Mouse (Mus musculus) WW6 (cell line): ENCODE data around the gene Stip1.
A peak's percentile ranks its signal among the peaks of the same experiment; 100 is the strongest.
"Not testable (repeated sequence)": the region's sequence is repeated elsewhere in the genome, so short reads cannot be mapped to it uniquely, and the experiment has no call there.

Experiments used
- DNase-seq: peaks from one replicate; pipeline ENCODE4 v3.0.0-alpha.2; 2013; ENCODE audit warnings: low read depth, low spot score

The Stip1 gene

DNA sequence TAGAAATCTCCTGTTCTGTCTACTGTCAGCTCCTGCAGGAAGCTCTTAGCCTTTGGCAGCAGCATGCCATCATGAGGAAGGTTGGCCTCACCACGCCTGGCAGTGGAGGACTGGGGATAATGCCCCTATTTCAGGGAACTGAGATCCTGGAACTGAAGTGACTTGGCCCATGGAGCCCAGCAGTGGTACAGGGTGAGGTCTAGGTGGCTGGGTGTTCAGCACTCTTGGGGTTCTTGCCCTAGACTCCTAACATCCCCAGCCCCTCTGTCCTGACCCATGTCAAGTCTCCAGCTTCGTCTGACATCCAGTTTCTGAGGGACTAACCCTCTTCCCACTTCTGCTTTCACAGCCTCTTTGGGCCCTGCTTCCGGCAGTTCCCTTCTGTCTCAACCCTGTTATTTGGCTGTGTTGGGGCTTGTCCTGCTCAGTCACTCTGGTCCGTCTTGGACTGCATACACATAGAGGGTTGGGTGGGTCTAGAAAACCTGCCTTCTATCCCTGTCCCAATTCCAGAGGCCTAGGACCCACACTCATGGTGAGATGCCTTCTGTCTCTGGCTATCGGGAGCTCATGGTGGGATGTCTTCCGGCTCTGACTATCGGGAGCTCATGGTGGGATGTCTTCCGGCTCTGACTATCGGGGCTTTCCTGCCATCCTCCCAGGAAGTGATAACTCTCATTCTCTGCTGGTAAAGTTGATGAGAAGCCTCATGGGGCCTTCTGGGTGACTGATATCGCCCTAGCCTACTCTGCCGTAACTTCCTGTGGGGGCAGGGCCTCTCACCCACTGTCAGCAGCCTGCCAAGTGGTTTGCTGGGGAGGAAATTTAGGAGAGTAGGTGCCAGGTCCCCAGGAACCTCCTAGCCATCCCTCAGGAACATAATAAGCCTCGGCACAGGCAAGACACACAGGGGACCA lies 22.0 kb downstream of the Stip1 start:
- DNase-seq, result no peak

DNA sequence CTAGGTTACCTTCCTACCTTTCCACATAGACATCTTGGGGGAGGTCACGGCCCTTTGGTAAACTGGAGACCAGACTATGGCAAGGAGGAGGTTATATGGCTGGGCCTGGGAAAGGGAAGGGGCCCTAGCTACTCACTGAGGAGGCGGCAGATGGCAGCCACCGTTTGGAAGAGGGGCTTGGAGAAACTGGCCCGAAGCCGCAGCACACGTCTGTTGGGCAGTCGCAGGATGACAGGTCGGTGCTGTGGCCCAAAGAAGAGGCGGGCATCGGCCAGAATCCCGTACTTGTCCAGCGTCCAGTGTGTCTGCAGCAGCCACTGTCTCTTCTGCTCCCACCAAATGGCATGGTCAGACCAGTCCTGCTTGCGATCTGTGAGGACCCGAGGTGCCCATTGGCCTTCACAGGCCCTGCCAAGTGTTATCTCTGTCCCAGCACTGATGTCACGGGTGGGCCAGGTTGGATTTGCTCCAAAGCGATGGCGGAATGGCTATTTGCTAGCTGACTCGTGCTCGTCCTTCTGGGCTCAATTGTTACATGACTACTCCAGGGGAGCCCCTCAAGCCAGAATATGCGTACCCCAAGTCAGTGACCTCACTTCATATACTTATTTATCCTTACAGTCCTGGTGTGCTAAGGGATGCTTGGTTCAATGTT lies 25.2 kb downstream of the Stip1 start:
- DNase-seq, result no peak

DNA sequence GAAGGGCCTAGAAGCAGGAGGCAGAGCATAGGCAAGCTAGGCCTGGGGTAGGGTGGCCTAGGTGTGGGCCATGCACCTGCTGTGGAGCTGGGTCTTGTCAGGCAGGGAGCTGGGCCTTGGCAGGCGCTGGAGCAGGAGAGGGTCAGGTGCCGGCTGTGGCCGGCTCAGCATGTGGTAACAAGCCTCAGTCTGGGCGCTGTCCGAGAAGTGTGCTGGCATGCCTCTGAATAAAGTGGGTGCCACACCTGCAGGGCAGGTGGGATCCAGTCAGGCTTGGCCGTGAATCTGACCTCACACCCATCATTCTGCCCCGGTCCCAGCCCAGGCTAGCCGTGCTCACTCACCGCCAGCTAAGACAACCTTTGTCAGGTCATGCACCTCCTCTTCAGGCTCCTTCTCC lies 25.8 kb downstream of the Stip1 start:
- no peak for DNase-seq

DNA sequence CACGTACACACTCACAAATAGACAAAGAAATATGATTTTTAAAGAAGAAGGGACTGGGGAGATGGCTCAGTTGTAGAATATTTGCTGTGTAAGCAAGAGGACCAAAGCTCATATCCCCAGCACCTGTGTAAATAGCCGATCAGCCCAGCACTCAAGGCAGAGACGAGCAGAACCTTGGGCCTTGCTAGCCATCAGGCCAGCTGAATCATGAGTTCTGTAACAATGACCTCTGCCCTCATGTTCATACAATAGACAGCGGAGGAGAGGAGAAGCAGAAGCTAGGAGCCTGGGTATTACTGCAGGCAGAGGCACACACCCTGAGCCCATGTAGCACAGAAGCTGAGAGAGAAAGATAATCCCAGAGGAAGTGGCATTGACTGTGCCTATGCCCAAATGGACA lies 27.3 kb downstream of the Stip1 start:
- no peak for DNase-seq

DNA sequence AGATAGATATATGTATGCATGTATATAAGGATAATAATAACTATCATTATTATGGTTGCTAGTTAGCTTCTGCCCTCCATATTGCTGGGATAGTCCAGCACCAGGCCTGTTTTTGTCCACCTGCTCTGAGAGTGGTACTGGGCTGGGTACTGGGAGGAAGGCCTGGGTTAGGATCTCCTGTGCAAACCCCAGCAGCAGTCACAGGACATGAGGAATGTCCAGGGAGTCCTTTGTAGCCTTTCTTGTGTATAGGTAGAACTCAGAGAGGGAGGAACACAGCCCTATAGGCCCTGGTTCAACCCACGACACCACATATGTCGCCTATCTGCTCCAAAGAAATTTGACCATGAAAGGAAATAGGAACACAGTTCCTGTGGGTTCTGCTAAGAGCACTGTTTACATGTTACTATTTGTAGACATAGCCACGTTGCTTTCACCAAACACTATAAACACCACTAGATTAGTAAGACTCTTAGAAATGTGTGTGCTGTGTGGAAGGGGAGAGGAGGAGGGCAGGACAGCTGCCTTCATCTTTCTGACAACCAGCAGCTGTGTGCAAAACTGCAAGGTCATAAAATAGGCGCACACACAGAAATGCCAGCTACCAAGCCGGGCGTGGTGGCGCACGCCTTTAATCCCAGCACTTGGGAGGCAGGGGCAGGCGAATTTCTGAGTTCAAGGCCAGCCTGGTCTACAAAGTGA lies 32.7 kb downstream of the Stip1 start:
- DNase-seq, result no peak

DNA sequence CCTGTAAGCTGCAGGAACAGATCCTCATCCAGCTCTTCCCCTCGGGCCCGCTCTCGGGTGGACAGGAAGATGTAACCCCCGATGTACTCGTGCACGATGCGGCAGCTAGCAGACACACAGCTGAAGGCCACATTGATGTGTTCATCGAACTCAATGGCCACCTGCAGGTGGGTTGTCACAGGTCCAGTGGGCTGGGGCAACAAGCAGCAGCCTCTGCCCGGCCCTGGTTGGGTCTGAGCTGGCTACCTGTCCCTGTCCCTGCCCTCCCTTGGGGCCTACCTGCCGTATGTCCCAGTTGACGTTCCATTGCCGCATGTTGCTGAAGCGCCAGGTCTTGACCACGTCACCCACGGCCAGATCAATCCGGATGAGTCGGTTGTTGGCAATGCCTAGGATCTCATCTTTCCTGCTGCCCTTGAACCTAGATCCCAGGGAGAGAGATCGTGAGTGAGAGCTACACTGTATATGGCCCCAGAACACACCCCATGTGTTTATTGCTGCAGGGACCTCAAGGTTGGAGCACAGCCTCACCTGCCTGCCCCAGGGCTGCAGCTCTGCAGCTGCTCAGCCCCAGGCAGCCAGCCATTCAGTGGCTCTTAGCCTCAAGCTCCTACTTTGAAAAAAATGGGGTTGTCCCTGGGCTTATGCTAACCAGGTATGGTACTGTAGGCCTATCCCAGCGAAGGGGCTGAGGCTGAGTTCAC lies 40.3 kb downstream of the Stip1 start:
- no peak for DNase-seq

DNA sequence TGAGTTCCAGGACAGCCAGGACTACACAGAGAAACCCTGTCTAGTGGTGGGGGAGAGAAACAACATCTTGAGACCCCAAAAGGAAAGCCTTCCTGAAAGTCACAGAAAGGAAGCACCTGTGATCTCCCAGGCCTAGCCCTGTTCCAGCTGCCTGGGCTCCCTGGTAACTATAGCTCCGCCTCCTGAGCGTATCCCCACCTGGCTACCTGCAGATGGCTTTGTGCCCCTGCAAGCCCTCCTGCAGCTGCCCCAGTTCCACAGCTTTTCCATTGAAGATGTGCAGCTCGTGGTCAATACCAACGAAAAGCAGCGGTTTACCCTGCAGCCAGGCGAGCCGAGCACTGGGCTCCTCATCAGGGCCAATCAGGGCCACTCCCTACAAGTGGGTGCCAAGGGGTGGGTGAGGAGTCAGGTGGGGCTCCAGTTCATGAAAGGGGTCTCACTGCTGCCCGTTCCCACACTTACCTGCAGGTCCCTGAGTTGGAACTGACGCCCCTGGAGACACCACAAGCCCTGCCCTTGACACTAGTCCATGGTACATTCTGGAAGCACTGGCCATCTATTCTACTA lies 42.0 kb downstream of the Stip1 start:
- DNase-seq, result no peak

DNA sequence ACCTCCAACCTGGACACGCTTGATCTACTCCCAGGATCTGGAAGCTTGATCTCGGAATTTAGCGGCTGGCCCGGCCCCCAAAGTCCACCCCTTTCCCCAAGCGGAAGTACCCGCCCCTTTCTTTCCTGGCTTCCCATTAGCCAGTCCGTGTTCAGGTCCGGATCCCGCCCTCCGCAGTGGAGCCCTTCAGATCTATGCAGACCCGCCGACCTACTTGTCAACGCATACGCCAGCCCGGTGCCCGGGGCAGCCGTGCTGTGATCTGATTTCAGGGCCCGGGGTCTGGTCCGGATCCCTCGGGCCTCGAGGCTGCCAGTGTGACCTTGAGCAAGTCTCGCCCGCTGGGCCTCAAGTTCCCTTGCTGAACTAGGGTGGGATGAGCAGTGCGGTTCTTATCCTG lies 43.8 kb downstream of the Stip1 start, which contains the start of the genes Nudt22 and Trpt1:
Gene Nudt22 (minus strand): TSS at position 112 of the 400 bp plus-strand sequence.
Gene Trpt1 (plus strand): TSS at position 126 of the 400 bp plus-strand sequence.
- peak; percentile 76 for DNase-seq

DNA sequence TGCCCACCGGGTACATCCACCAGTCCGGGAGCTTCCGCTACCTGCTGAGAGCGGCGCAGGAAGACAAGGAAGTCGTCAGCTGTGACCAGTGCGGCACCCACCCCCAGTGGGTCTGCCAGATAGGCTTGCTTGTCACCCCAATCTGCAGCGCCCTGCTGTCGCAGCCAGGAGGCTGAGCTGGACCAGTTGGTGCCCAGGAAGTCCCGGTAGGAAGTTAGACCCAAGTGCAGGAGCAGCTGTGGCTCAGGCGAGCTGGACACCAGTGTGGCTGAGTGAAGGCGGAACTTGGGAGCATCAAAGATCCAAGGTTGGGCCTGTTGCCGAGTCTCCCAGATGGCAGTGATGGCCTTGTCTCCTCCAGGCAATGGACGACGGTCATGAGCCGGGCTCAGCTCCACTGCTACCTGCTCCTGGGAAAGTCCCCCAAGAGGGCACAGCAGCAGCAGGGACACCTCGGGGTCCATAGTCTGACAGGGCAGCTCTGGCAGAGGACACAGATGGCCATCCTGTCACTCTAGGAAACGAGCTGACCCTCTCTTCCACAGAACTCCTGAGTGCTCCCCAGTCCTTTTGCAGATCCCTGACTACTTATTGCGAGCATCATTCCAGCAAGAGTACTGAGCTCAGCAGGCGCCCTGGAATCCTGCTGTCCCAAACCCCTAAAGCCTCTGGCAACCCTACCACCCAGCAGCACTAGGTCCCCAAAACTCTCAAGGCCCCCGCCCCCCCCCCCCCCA lies 44.3 kb downstream of the Stip1 start:
- DNase-seq, result no peak

DNA sequence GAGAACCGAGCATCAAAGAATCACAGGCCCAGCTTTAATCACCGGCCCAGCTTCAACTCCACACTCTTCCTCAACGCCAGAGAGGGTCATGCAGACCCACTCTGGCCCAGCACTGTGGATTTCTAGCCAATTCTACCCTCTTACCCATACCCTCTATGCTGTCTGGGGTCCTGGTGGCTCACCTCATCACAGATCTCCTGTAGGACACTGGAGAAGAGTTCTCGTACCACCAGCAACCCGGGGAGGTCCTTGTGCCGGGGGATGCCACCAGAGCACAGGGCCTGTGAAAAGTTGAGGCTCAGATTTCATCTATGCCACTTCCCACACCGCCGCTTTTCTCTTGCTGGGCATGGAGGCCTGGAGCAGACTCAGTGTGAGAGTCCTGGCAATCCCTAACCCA lies 45.3 kb downstream of the Stip1 start:
- no peak for DNase-seq

DNA sequence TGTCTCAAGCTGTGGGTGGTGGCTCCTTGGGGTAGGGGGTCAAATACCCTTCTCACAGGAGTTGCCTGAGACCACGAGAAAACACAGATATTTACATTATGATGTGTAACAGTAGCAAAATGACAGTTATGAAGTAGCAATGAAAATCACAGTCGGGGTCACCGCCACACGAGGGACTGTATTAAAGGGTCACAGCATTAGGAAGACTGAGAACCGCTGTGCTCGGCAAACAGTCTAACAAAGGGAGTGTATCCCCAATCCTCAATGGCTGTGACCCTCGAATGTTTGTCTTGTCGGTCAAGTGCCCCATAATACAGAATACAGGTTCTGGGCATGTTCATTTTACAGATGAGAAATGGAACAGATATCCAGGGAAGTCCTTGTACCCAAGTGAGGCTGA lies 45.8 kb downstream of the Stip1 start:
- no peak for DNase-seq

DNA sequence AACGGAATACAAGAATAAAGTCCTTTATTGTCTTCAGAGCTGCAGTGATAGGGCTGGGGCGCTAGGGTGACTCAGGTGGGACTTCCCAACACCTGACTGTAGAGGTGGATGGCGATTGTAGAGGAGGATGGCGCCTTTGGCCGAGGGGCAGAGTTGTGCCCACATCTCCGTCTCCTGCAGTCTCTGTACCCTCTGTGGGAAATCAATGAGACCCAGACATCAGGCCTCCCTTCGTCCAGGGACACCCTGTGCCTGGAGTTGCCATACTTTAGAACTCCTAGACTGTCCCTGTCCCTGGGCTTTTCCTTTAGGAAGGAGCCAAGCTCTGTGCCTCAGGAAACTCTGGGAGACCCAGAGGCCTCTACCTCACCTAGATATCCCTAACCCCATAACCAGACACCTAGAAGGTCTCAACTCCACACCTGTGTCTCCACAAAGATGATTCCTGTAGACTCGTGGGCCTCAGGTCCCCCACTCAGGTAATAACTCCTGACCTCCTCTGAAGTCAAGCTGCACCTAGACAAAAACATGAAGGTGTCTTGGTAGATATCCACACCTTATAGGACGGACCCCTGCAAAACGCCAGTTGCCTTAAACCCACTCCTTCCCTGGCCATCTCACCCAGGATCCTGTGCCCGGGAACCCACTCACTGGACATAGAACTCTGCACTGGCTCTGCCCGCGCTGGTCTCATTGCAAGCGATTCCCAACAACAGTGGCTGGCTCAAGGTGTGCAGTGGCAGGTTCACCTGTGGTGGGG lies 46.6 kb downstream of the Stip1 start:
- DNase-seq, result no peak

DNA sequence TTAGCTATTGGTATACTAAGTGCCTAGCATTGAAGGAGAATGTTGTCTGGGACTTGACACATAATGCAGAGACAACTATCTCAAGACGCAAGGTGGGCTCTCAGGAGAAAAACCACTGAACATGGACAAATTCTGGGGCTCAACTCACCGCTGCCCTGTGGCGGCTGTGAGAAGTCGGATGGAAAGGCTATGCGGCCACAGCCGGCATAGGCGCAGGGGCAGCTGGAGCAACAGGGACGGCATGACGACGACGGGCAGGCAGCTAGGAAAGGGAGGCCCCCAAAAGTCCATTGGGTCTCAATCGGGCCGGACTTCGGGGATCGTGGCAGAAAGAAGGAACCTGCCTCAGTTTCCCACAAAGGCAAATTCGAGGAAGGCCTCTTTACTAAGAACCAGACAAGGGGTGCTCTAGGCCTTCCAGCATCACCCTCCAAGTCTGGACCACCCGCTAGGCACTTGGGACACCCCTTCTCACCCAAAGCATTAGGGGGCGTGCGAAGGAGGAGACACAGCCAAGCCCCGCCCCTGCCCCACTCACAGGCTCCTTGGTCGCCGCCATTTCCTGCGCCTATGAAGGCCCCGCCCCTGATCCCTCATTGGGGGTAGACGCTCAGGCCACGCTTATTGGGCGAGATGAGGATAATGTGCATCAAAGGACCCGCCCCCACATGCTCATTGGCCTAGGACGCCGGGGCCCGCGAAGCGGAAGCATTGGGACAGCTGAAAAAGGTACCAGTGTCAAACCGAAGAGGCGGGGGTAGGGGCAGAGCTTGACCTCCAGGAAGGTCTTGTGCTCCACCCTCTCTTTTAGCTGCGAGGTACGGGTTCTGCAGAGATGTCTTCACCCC lies 47.5 kb downstream of the Stip1 start, which contains the start of gene Dnajc4:
Gene Dnajc4 (minus strand): TSS at position 562 of the 848 bp plus-strand sequence.
- peak; percentile 95 for DNase-seq

DNA sequence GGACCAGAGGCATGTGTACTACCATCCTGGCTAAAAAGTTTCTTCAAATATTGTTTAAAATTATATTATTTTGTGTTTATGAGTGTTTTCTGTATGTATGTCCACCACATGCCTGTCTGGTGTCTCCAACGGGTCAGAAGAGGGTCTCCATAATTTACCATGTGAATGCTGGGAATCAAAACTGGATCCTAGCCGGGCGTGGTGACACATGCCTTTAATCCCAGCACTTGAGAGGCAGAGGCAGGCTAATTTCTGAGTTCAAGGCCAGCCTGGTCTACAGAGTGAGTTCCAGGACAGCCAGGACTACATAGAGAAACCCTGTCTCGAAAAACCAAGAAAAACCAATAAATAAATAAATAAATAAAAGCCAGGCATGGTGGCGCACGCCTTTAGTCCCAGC lies 48.6 kb downstream of the Stip1 start:
- not testable (repeated sequence) for DNase-seq

DNA sequence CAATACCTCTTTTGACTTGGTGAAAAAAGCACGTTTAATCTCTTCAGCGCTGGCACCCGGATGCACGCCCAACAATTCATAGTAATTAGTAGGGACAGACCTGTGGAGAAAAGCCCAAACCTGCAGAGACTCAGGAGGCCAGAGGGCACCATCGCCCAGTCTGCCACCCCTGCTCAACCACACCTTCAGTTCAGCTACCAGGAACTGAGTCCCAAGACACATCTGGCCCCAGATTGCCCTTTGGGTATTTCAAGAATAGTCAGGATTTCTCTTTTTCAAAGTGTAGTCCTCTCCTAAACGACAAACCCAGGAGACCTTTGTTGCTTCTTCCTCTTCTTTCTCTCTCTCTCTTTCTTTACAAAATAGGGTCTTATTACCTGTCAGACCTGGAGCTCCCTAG lies 49.1 kb downstream of the Stip1 start:
- no peak for DNase-seq

DNA sequence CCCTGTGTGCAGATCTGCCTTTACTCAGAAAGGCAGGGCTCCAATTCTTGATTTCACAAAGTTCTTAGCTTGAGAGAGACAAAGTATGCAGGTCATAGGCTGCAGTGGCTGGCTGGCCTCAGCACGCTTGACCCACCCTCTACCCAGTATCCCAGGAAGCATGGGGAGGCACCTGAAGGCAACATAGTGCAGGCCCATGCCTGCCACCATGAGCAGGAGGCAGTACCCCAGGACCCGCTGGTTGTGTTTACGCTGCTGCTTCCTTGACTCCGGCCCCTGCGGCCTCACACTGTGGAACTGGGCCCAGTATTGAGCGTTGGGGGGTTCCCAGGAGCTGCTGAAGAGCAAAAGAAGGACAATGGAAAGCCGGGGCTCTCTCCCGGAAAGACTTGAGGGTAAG lies 50.5 kb downstream of the Stip1 start:
- DNase-seq, result no peak

DNA sequence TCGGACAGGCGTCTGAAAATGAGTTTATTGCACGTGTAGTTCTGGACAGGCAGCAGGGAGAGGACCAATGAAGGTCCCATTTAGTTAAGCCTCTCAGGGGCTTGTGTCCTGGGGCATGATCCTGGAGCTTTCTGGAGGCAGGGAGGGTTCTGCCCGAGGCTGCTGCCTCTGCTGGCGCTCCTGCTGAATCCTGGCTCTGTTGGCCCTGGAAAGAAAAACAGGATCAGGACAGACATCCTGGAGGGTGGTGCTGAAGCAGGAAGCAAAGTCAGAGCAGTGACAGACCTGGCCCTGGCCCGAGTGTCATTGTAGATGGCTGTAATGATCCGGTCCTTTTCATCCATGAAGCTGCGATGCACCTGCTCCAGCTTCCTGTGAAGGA lies 51.9 kb downstream of the Stip1 start:
- no peak for DNase-seq

DNA sequence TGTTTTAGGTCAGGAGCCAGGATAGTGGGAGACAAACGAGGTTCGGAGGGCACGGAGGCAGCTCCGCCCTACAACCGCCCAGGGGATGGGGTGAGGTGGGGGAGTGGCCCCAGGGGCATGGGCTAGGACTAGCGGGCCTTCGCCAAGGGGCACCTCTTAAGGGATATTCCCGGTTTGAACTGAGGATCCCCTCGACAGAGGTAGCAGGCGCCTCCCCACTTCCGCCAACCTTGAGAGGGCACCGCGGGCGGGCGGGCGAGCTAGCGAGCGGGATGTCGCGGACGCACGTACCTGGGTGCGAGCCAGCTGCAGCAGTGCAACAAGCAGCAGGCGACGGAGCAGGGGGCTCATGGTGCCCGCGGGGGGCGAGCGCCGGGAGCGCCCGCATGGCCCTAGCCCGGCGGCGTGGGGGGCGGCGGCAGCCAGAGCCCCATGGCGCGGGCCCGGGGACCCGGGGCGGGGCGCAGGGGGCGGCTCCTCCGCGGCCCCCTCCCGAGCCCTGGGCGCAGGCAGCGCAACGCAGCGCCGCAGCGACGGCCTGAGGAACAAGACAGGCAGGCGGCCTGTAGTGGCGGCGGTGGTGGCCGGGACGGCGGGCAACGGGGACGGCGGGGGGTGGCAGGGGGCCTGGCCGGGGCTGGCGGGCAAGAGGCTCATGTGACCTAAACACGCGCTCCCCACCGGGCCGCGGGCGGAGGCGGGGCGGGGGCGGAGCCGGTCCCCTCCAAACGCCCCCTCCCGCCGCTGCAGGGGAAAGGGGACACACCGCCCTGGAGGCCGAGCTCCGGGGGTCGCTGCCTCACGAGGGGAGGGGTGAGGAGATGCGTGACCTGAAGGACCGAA lies 52.5 kb downstream of the Stip1 start, which contains the start of gene Vegfb:
Gene Vegfb (minus strand): TSS at position 591 of the 843 bp plus-strand sequence.
- DNase-seq, result no peak
